Mouse (Mus musculus): ENCODE measurements around the gene Pet100.
"Not testable (repeated sequence)": the region's sequence is repeated elsewhere in the genome, so short reads cannot be mapped to it uniquely, and the experiment has no call there.

The Pet100 gene

GRCm38 (mm10) chr8:3621199-3621970 lies at the start of gene Pet100, which contains the start of gene Xab2:
Pet100 (plus strand) TSS chr8:3621548.
Xab2 (minus strand) TSS chr8:3621316.
- peak; percentile 100 for DNase-seq (ENCODE audit: low read depth, low spot score)

DNA sequence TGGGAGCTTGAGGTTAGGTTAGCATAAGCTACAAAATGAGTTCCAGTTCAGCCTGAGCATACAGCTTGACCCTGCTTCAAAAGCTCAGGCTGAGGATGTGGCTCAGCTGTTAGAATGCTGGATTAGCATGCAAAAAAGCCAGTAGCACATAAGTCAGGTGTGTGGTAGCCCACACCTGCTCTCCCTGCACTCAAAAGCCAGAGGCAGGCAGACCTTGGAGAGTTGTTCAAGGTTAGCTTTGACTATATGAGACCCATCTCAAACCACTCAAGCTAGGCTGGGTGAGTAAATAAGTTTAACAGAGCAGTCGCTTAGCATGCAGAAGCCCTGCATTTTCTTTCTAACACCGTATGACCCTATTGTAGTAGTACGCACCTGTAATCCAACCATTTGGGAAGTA lies 46.8 kb upstream of the Pet100 start:
- DNase-seq (ENCODE audit: low read depth, low spot score): no peak

GRCm38 (mm10) chr8:3576211-3576960 lies 45.0 kb upstream of the Pet100 start:
- DNase-seq (ENCODE audit: low read depth, low spot score): no peak

- no peak for DNase-seq (ENCODE audit: low read depth, low spot score)
Observed at GRCm38 (mm10) chr8:3579390-3580364, 41.7 kb upstream of the Pet100 start.

DNA sequence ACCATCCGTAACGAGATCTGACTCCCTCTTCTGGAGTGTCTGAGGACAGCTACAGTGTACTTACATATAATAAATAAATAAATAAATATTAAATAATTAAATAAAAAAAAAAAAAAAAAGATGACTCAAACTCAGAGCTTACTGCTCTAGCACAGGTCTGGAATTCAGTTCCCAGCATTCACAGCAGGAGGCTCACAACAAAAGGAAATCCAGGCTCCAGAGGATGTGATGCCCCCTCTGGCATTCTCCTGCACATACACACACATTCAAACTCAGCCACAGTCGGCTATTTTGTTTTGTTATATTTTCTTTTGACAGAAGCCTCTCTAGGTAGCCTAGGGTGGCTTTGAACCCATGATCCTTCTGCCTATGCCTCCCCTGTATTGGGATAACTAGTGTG lies 39.4 kb upstream of the Pet100 start:
- not testable (repeated sequence) for DNase-seq (ENCODE audit: low read depth, low spot score)

- DNase-seq (ENCODE audit: low read depth, low spot score): no peak
Observed at GRCm38 (mm10) chr8:3586452-3586851, 34.9 kb upstream of the Pet100 start.

- DNase-seq (ENCODE audit: low read depth, low spot score): no peak
Observed at GRCm38 (mm10) chr8:3586993-3587390, 34.4 kb upstream of the Pet100 start, which contains the start of gene Camsap3. Camsap3 (plus strand) TSS chr8:3587293.

GRCm38 (mm10) chr8:3587391-3588257 lies 33.7 kb upstream of the Pet100 start:
- DNase-seq (ENCODE audit: low read depth, low spot score): peak; percentile 84

- DNase-seq (ENCODE audit: low read depth, low spot score): peak; percentile 25
Observed at GRCm38 (mm10) chr8:3588258-3588633, 33.1 kb upstream of the Pet100 start.

DNA sequence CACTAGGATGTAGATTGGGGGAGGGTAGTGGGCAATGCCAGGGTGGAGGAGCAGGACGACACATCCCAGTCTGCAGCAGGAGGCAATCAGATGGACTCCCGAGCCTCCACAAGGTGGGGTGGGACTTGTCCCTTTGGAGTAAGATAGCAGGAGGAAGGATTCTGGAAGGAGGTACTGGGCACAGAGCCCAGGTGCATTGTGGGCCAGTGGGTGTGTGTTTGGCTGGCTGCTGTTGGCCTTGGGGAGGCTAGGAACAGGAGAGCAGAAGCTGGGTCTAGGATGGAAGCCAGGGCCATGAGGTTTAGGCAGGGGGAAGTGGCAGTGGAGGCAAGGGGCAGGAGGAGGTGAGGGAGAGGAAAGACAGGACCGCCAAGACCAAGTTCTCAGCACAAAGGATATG lies 27.9 kb upstream of the Pet100 start:
- DNase-seq (ENCODE audit: low read depth, low spot score): no peak

- no peak for DNase-seq (ENCODE audit: low read depth, low spot score)
Observed at GRCm38 (mm10) chr8:3594466-3594865, 26.9 kb upstream of the Pet100 start.

- DNase-seq (ENCODE audit: low read depth, low spot score): no peak
Observed at GRCm38 (mm10) chr8:3598054-3598453, 23.3 kb upstream of the Pet100 start.

GRCm38 (mm10) chr8:3599219-3599618 lies 22.1 kb upstream of the Pet100 start:
- DNase-seq (ENCODE audit: low read depth, low spot score): no peak

GRCm38 (mm10) chr8:3600401-3600800 lies 20.9 kb upstream of the Pet100 start:
- DNase-seq (ENCODE audit: low read depth, low spot score): no peak

- no peak for DNase-seq (ENCODE audit: low read depth, low spot score)
Observed at GRCm38 (mm10) chr8:3603439-3603838, 17.9 kb upstream of the Pet100 start.

- no peak for DNase-seq (ENCODE audit: low read depth, low spot score)
Observed at GRCm38 (mm10) chr8:3606593-3606992, 14.8 kb upstream of the Pet100 start.

GRCm38 (mm10) chr8:3607822-3608221 lies 13.5 kb upstream of the Pet100 start:
- DNase-seq (ENCODE audit: low read depth, low spot score): no peak

- DNase-seq (ENCODE audit: low read depth, low spot score): no peak
Observed at GRCm38 (mm10) chr8:3609046-3609815, 12.1 kb upstream of the Pet100 start.

- DNase-seq (ENCODE audit: low read depth, low spot score): no peak
Observed at GRCm38 (mm10) chr8:3609816-3610150, 11.6 kb upstream of the Pet100 start.

GRCm38 (mm10) chr8:3622119-3622518 lies 771 bp downstream of the Pet100 start:
- no peak for DNase-seq (ENCODE audit: low read depth, low spot score)
